Mouse (Mus musculus): Measurements from ENCODE around the gene Tex45. TPM values are rescaled to one million over a fixed set of nuclear protein-coding genes. Genes with fewer than 3 reads are reported as not detected.

Tex45 gene
- under 1 TPM in 1 of 2 experiments, not detected in 1; 0.15 TPM for total RNA-seq (2021)
- long read RNA-seq, experiment 1 = 0 reads
- long read RNA-seq, experiment 2 = 0 reads

- intact Hi-C loops (cut with DNase I) = no loop called here
- no peak for DNase-seq
Observed at GRCm38 (mm10) chr8:3470562-3470961, at the start of gene Tex45. TSS of gene Tex45 (plus strand) at chr8:3470862.

DNA sequence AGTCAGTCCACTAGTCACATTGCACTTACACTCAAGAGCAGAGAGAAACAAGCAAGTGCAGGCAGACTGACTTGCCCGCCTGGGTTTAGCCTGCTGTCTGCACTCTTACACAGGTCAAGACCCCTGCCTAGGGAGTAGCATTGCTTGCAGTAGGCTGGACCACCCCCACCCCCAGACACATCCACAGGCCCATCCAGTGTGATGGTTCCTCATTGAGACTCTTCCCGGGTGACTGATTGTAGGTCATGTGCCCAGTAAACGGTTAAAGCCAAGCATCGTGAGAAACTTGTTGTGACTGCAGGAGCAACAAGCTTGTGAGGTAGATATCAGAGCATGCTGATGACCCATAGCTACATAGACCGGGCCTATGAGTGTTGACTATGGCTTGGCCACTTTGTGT, 49.2 kb upstream of the Tex45 start:
- intact Hi-C loops (cut with DNase I) = no loop called here
- no peak for DNase-seq

GRCm38 (mm10) chr8:3425217-3425616, 45.4 kb upstream of the Tex45 start:
- intact Hi-C loops (cut with DNase I) = no loop called here
- DNase-seq = no peak

- intact Hi-C loops (cut with DNase I) = no loop called here
- DNase-seq = no peak
Observed at GRCm38 (mm10) chr8:3426211-3426610, 44.5 kb upstream of the Tex45 start.

- intact Hi-C loops (cut with DNase I) = no loop called here
- no peak for DNase-seq
Observed at GRCm38 (mm10) chr8:3428426-3428825, 42.2 kb upstream of the Tex45 start.

GRCm38 (mm10) chr8:3429966-3430365, 40.7 kb upstream of the Tex45 start:
- DNase-seq = no peak
- intact Hi-C loops (cut with DNase I) = no loop called here

- DNase-seq = no peak
- intact Hi-C loops (cut with DNase I) = no loop called here
Observed at GRCm38 (mm10) chr8:3431113-3431512, 39.5 kb upstream of the Tex45 start.

- intact Hi-C loops (cut with DNase I) = no loop called here
- no peak for DNase-seq
Observed at GRCm38 (mm10) chr8:3436492-3436891, 34.2 kb upstream of the Tex45 start.

GRCm38 (mm10) chr8:3439510-3439909, 31.2 kb upstream of the Tex45 start:
- intact Hi-C loops (cut with DNase I) = no loop called here
- DNase-seq = no peak

DNA sequence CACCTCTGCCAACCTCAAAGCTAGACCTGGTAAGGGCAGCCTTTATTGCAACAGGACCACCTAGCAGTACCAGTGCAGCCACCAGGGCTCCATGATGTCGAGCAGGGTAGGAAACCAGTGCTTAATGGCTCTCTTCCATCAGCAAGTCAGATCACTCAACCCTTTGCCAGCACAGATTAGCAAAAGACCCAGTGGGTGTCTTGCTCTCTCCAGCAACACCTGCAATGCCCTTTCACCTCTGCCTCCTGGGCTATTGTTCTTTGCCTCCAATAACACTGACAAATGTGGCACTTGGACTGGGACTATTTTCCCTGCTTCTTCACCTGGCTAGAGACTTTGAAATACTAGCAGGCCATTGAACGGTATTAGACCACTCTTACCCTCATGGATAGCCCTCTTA, 21.4 kb upstream of the Tex45 start:
- intact Hi-C loops (cut with DNase I) = no loop called here
- DNase-seq = no peak

- intact Hi-C loops (cut with DNase I) = loop anchor here (5.0 to 10.0 kb wide), 2 partner anchors 58 to 96 kb away; partner anchors contain the start of genes A430078G23Rik and Arhgef18
- peak in 1 of 2 experiments; percentile 35 for DNase-seq
Observed at GRCm38 (mm10) chr8:3450670-3451069, 20.0 kb upstream of the Tex45 start.

- intact Hi-C loops (cut with DNase I) = loop anchor here (5.0 to 10.0 kb wide), 2 partner anchors 60 to 97 kb away; partner anchors contain the start of genes A430078G23Rik and Arhgef18
Observed at GRCm38 (mm10) chr8:3451992-3452391, 18.7 kb upstream of the Tex45 start.

GRCm38 (mm10) chr8:3463248-3463647, 7.4 kb upstream of the Tex45 start:
- no peak for DNase-seq
- intact Hi-C loops (cut with DNase I) = loop anchor here (10.0 kb wide), 1 partner anchor 212 kb away; the partner anchor contains the start of genes Fcor and Trappc5

More at GRCm38 (mm10) chr8:3451992-3452391, 18.7 kb upstream of the Tex45 start:
- DNase-seq = no peak

GRCm38 (mm10) chr8:3464309-3464708, 6.4 kb upstream of the Tex45 start:
- intact Hi-C loops (cut with DNase I) = loop anchor here (10.0 kb wide), 1 partner anchor 210 kb away; the partner anchor contains the start of genes Fcor and Trappc5
- DNase-seq = no peak

GRCm38 (mm10) chr8:3467006-3467885, 3.4 kb upstream of the Tex45 start, which contains the start of gene Pex11g:
TSS of gene Pex11g (minus strand) at chr8:3467680.
- DNase-seq = peak; percentile 98
- intact Hi-C loops (cut with DNase I) = loop anchor here (10.0 kb wide), 1 partner anchor 208 kb away; the partner anchor contains the start of genes Fcor and Trappc5

- intact Hi-C loops (cut with DNase I) = loop anchor here (10.0 kb wide), 1 partner anchor 207 kb away; the partner anchor contains the start of genes Fcor and Trappc5
Observed at GRCm38 (mm10) chr8:3467886-3468545, 2.6 kb upstream of the Tex45 start.

GRCm38 (mm10) chr8:3468838-3469237, 1.8 kb upstream of the Tex45 start:
- intact Hi-C loops (cut with DNase I) = loop anchor here (10.0 kb wide), 1 partner anchor 206 kb away; the partner anchor contains the start of genes Fcor and Trappc5

More at GRCm38 (mm10) chr8:3467886-3468545, 2.6 kb upstream of the Tex45 start:
- DNase-seq = no peak

GRCm38 (mm10) chr8:3475715-3476429, 5.2 kb downstream of the Tex45 start:
- intact Hi-C loops (cut with DNase I) = no loop called here

More at GRCm38 (mm10) chr8:3468838-3469237, 1.8 kb upstream of the Tex45 start:
- DNase-seq = no peak

DNA sequence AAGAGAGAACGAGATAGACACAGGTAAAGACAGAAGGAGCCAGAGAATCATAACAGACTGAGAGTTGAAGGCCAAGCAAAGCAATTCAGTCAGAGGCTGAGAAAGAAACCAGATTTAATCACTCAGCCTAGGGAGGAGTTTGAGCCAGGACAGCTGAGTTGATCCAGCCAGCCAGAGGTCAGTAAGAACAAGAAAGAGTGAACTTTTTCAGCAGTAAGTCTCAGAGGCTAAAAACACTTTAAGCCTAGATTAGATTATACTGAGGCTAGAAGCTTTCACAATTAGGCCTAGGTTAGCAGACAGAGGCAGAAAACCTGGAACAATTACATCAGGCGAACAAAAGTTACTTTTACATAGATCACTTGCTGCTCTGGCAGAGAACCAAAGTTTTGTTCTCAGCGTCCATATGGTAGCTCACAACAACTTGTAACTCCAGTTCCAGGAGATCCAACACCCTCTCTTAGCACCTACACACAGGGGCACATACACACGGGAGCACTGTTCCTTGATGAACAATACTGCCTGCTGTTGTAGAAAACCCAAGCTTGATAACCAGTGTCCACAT, 9.6 kb downstream of the Tex45 start:
- intact Hi-C loops (cut with DNase I) = no loop called here
- no peak for DNase-seq

More at GRCm38 (mm10) chr8:3475715-3476429, 5.2 kb downstream of the Tex45 start:
- no peak for DNase-seq

DNA sequence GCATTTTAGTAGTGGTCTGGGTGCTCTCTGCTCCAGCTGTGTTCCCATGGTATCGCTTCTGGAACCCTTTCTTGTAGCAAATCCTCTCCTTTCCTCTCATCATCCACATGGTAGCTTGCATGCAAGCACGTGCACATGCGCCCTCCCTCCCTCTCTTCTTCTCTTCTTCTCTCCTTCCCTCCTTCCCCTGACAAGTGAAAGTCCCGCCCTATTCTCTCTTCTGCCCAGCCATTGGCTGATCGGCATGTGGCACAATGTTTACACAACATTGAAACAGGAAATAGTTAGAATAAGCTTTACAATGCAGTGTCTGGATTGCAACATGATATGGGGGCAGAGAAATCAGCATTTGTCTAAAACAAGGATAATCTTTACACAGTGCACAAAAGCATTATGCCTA, 10.9 kb downstream of the Tex45 start:
- intact Hi-C loops (cut with DNase I) = no loop called here
- no peak for DNase-seq

Data from gastrocnemius, postnatal 36 days (tissue).